Mouse (Mus musculus): ENCODE results near the gene Rd3. TPM values are rescaled to one million over a fixed set of nuclear protein-coding genes. Genes with fewer than 3 reads are reported as not detected.

Gene Rd3
- total RNA-seq, 1 experiment from 2014 or later, result not detected

DNA sequence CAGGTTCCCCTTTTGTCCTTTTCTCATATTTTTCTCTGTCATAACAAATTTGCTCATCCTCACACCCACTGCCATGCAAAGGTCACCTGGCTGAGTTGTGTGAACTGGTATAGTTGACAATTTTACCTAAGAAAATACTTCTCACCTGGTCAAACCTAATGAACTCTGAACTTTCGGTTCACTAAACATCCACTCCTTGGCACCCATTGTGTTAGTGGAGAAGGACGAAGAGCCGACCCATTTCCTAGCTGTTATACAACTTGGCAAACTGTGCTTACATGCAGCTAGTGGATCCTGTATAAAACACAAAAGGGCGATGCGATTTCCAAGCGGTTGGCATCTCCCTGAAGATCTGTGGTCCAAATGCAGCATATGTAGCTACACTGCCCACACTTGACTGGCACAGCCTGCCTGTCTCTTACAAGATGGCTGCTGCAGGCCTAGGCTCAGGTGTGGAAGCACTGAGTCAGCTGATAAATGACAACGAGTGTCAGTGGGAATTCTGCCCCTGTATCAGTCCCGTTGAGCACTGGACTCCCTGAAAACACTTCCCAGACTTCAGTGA lies 19.5 kb downstream of the Rd3 start:
- no peak for ATAC-seq (replicated peaks; ENCODE audit: insufficient number of reproducible peaks, low FRiP score, low TSS enrichment, poor library complexity, severe bottlenecking)

DNA sequence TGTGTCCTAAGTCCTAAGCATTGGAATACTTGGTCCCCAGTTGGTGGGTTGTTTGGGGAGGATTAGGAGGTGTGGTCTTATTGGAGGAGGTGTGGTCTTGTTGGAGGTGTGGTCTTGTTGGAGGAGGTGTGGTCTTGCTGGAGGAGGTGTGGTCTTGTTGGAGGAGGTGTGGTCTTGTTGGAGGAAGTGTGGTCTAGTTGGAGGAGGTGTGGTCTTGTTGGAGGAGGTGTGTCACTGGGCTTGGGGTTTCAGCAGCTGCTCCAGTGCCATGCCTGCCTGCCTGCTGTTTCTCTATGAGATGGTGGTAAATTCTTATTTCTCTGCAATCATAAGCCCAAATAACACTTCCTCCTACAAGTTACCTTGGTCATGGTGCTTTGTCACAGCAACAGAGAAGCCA lies 21.9 kb downstream of the Rd3 start:
- ATAC-seq (replicated peaks; ENCODE audit: insufficient number of reproducible peaks, low FRiP score, low TSS enrichment, poor library complexity, severe bottlenecking), result no peak

Other genes starting within 250 kb of the Rd3 start
- 0.97 to 3.6 TPM (median 1.1 TPM) in 3 replicates for gene Nek2, start 155.9 kb upstream of the Rd3 start, total RNA-seq (2017)
- 14.7 to 23.0 TPM (median 22.0 TPM) in 3 replicates for gene Slc30a1, start 70.6 kb upstream of the Rd3 start, total RNA-seq (2017)
- gene Traf5, start 115.2 kb downstream of the Rd3 start, total RNA-seq (2017), result 27.1 to 48.1 TPM (median 30.7 TPM) in 3 replicates
- 6.2 to 19.5 TPM (median 10.7 TPM) in 3 replicates for gene Rcor3, start 160.7 kb downstream of the Rd3 start, total RNA-seq (2017)
- not detected in 3 replicates for gene Kcnh1, start 213.4 kb downstream of the Rd3 start, total RNA-seq (2017)